Mouse (Mus musculus): Measurements from ENCODE around the gene Pde4b. TPM values are rescaled to one million over a fixed set of nuclear protein-coding genes. Genes with fewer than 3 reads are reported as not detected.

Gene Pde4b
- total and polyA plus RNA-seq, 3 experiments: 0.27 TPM; not detected in 2

GRCm38 (mm10) chr4:102506376-102507280, 419.3 kb downstream of the Pde4b start:
- DNase-seq (ENCODE audit: low spot score) (no peak), ATAC-seq (ENCODE audit: extremely low read depth, insufficient number of reproducible peaks, low FRiP score, poor library complexity, severe bottlenecking) (no peak)
- no peaks in the 10 kb centered on the region for H3K4me1 ChIP-seq (ENCODE audit: insufficient read depth, low read depth, low read length)
- H3K27me3 ChIP-seq (ENCODE audit: insufficient read depth, low read length): no peaks in the 10 kb centered on the region
- peaks cover 39% of the 10 kb centered on the region for H3K9me3 ChIP-seq (replicated peaks)
- no peak overlapping the region for H3K4me3 ChIP-seq (ENCODE audit: low read depth, low read length)
- no peak for TF ChIP-seq CTCF (IDR thresholded peaks at IDR 0.05; ENCODE audit: low read depth, low read length)
- TF ChIP-seq TAL1 (conservative IDR thresholded peaks at IDR 0.05; ENCODE audit: low read depth, low read length): no peak
- no peak for TF ChIP-seq GATA1 (IDR thresholded peaks at IDR 0.05; ENCODE audit: borderline replicate concordance, low read length)
- TF ChIP-seq GATA2 (IDR thresholded peaks at IDR 0.05; ENCODE audit: borderline replicate concordance, low read depth, low read length): no peak
- no peak for TF ChIP-seq POLR2AphosphoS5 (IDR thresholded peaks at IDR 0.05; ENCODE audit: insufficient replicate concordance, low read depth, low read length)
- H3K36me3 ChIP-seq (replicated peaks): no peaks in the 10 kb centered on the region

DNA sequence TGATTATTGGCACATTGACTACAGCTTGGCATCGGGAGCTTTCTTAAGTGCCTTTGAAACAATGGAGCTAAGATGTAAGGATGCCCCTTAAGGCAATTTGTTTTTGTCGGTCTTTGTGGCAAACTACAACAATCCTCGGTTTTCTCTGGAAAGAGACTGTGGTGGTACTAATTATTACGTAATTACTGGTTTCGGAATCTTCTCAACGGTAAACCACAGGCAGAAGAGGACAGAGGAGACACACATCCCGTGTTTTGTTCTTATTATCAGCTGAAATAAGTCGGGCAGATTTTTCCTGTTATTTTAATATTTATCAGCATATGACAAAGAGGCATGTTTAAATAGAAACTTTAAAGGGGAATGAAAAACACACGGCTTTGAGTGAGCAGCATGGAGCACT, 420.0 kb downstream of the Pde4b start:
- H3K36me3 ChIP-seq (replicated peaks): no peaks in the 10 kb centered on the region
- no peaks in the 10 kb centered on the region for H3K4me1 ChIP-seq (ENCODE audit: insufficient read depth, low read depth, low read length)
- DNase-seq (ENCODE audit: low spot score) (no peak), ATAC-seq (ENCODE audit: extremely low read depth, insufficient number of reproducible peaks, low FRiP score, poor library complexity, severe bottlenecking) (no peak)
- H3K27me3 ChIP-seq (ENCODE audit: insufficient read depth, low read length): no peaks in the 10 kb centered on the region
- TF ChIP-seq POLR2AphosphoS5 (IDR thresholded peaks at IDR 0.05; ENCODE audit: insufficient replicate concordance, low read depth, low read length) (no peak), GATA2 (IDR thresholded peaks at IDR 0.05; ENCODE audit: borderline replicate concordance, low read depth, low read length) (no peak)
- H3K9me3 ChIP-seq (replicated peaks): peaks cover 44% of the 10 kb centered on the region
- no peak overlapping the region for H3K4me3 ChIP-seq (ENCODE audit: low read depth, low read length)

GRCm38 (mm10) chr4:102507753-102508152, 420.4 kb downstream of the Pde4b start:
- H3K36me3 ChIP-seq (replicated peaks): no peaks in the 10 kb centered on the region
- no peak overlapping the region for H3K4me3 ChIP-seq (ENCODE audit: low read depth, low read length)
- ATAC-seq (ENCODE audit: extremely low read depth, insufficient number of reproducible peaks, low FRiP score, poor library complexity, severe bottlenecking) (no peak), DNase-seq (ENCODE audit: low spot score) (no peak)
- H3K27me3 ChIP-seq (ENCODE audit: insufficient read depth, low read length): no peaks in the 10 kb centered on the region
- TF ChIP-seq TAL1 (conservative IDR thresholded peaks at IDR 0.05; ENCODE audit: low read depth, low read length): no peak
- no peak for TF ChIP-seq POLR2AphosphoS5 (IDR thresholded peaks at IDR 0.05; ENCODE audit: insufficient replicate concordance, low read depth, low read length)
- no peak for TF ChIP-seq GATA2 (IDR thresholded peaks at IDR 0.05; ENCODE audit: borderline replicate concordance, low read depth, low read length)
- no peak for TF ChIP-seq CTCF (IDR thresholded peaks at IDR 0.05; ENCODE audit: low read depth, low read length)
- no peak for TF ChIP-seq GATA1 (IDR thresholded peaks at IDR 0.05; ENCODE audit: borderline replicate concordance, low read length)
- H3K4me1 ChIP-seq (ENCODE audit: insufficient read depth, low read depth, low read length): no peaks in the 10 kb centered on the region
- peaks cover 41% of the 10 kb centered on the region for H3K9me3 ChIP-seq (replicated peaks)

- ATAC-seq (ENCODE audit: extremely low read depth, insufficient number of reproducible peaks, low FRiP score, poor library complexity, severe bottlenecking) (no peak), DNase-seq (ENCODE audit: low spot score) (no peak)
- TF ChIP-seq POLR2AphosphoS5 (IDR thresholded peaks at IDR 0.05; ENCODE audit: insufficient replicate concordance, low read depth, low read length) (no peak), GATA1 (IDR thresholded peaks at IDR 0.05; ENCODE audit: borderline replicate concordance, low read length) (no peak), CTCF (IDR thresholded peaks at IDR 0.05; ENCODE audit: low read depth, low read length) (no peak)
These were observed 422.7 kb downstream of the Pde4b start for GRCm38 (mm10) chr4:102510061-102510460.

DNA sequence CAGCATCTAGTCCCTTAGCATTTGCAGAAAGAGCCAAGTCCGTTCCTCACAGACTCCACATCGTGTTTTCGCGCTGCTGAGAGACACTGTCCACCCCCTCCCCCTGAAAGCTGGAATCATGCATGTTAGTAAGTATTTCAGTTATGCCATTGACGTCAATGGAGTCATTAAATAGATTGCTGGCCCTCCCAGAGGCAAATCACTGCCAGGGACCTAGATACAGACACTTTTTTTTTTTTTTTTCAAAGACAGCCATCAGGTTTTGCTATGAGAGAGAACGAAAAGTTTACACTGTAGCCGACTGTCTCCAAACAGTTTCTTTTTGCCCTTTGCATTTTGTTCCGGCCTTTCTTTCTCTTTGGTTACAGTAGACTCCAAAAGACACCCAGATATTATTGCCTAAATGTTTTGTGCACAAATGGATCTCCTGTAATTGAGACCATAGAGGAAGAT, 423.6 kb downstream of the Pde4b start:
- H3K27me3 ChIP-seq (ENCODE audit: insufficient read depth, low read length): no peaks in the 10 kb centered on the region
- no peaks in the 10 kb centered on the region for H3K4me1 ChIP-seq (ENCODE audit: insufficient read depth, low read depth, low read length)
- ATAC-seq (ENCODE audit: extremely low read depth, insufficient number of reproducible peaks, low FRiP score, poor library complexity, severe bottlenecking): no peak
- no peaks in the 10 kb centered on the region for H3K36me3 ChIP-seq (replicated peaks)
- no peak for DNase-seq (ENCODE audit: low spot score)
- TF ChIP-seq GATA2 (IDR thresholded peaks at IDR 0.05; ENCODE audit: borderline replicate concordance, low read depth, low read length): no peak
- no peak for TF ChIP-seq GATA1 (IDR thresholded peaks at IDR 0.05; ENCODE audit: borderline replicate concordance, low read length)
- no peak for TF ChIP-seq CTCF (IDR thresholded peaks at IDR 0.05; ENCODE audit: low read depth, low read length)
- TF ChIP-seq POLR2AphosphoS5 (IDR thresholded peaks at IDR 0.05; ENCODE audit: insufficient replicate concordance, low read depth, low read length): no peak
- TF ChIP-seq TAL1 (conservative IDR thresholded peaks at IDR 0.05; ENCODE audit: low read depth, low read length): no peak
- H3K9me3 ChIP-seq (replicated peaks): peaks cover 43% of the 10 kb centered on the region
- no peak overlapping the region for H3K4me3 ChIP-seq (ENCODE audit: low read depth, low read length)

More at GRCm38 (mm10) chr4:102510061-102510460, 422.7 kb downstream of the Pde4b start:
- Histone ChIP-seq H3K4me1 (ENCODE audit: insufficient read depth, low read depth, low read length) (no peaks in the 10 kb centered on the region), H3K36me3 (replicated peaks) (no peaks in the 10 kb centered on the region), H3K9me3 (replicated peaks) (peaks cover 45% of the 10 kb centered on the region), H3K4me3 (ENCODE audit: low read depth, low read length) (no peak overlapping the region), H3K27me3 (ENCODE audit: insufficient read depth, low read length) (no peaks in the 10 kb centered on the region)

GRCm38 (mm10) chr4:102511511-102511910, 424.2 kb downstream of the Pde4b start:
- DNase-seq (ENCODE audit: low spot score) (no peak), ATAC-seq (ENCODE audit: extremely low read depth, insufficient number of reproducible peaks, low FRiP score, poor library complexity, severe bottlenecking) (no peak)
- TF ChIP-seq CTCF (IDR thresholded peaks at IDR 0.05; ENCODE audit: low read depth, low read length): no peak
- TF ChIP-seq GATA1 (IDR thresholded peaks at IDR 0.05; ENCODE audit: borderline replicate concordance, low read length): no peak
- TF ChIP-seq TAL1 (conservative IDR thresholded peaks at IDR 0.05; ENCODE audit: low read depth, low read length): no peak
- TF ChIP-seq GATA2 (IDR thresholded peaks at IDR 0.05; ENCODE audit: borderline replicate concordance, low read depth, low read length): no peak
- TF ChIP-seq POLR2AphosphoS5 (IDR thresholded peaks at IDR 0.05; ENCODE audit: insufficient replicate concordance, low read depth, low read length): no peak
- Histone ChIP-seq H3K27me3 (ENCODE audit: insufficient read depth, low read length) (no peaks in the 10 kb centered on the region), H3K4me3 (ENCODE audit: low read depth, low read length) (no peak overlapping the region), H3K4me1 (ENCODE audit: insufficient read depth, low read depth, low read length) (no peaks in the 10 kb centered on the region), H3K36me3 (replicated peaks) (no peaks in the 10 kb centered on the region), H3K9me3 (replicated peaks) (peaks cover 38% of the 10 kb centered on the region)
